Mouse (Mus musculus) lung, adult 2 months (tissue): ENCODE measurements around the gene Lrig2.

Experiments used
- CTCF ChIP-seq: fragments of 200-500 bp; IDR thresholded peaks from 2 replicates; pipeline ENCODE4 v1.5.1; 2011; ENCODE audit warnings: mild to moderate bottlenecking, low read length, control low read depth; ENCODE audit not compliant: insufficient read depth
- POLR2A ChIP-seq: fragments of 200-500 bp; IDR thresholded peaks from 2 replicates; pipeline ENCODE4 v1.6.1; 2011; ENCODE audit warnings: low read depth, mild to moderate bottlenecking, control low read depth, low read length, borderline replicate concordance; ENCODE audit errors: extremely low read depth

DNA sequence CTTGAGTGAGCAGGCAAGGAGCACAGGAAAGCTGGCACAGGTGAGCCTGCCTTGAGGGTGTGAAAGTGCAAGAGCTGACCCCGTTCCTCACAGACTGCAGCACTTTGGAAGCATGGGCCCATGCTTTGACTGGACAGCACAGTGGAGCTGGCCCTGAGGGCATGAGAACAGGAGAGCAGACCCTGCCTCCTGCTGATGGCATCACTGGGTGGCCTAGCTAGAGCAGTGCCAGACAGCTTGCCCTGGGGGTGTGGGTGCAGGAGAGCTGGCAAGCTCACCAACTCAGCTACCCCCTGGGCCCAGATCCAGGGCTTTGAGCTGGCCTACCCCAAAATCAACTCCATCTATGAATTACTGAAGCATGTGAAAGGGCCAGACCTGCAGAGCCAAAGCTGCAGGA is 53.1 kb downstream of the Lrig2 start:
- TF ChIP-seq CTCF, result no peak
- TF ChIP-seq POLR2A, result no peak
